Mouse (Mus musculus) kidney, adult 18-20 months (tissue): Measurements from ENCODE around the gene Lpcat4.
A peak's percentile ranks its signal among the peaks of the same experiment; 100 is the strongest.

Experiments
- DNase-seq: peaks from one replicate; pipeline ENCODE4 v3.0.0; 2021

Gene Lpcat4

GRCm38 (mm10) chr2:112239212-112239934 lies at the start of gene Lpcat4:
Gene Lpcat4 (plus strand): TSS chr2:112239468.
- peak; percentile 89 for DNase-seq

- DNase-seq: peak; percentile 20
Observed at GRCm38 (mm10) chr2:112196859-112197258, 42.4 kb upstream of the Lpcat4 start.

- no peak for DNase-seq
Observed at GRCm38 (mm10) chr2:112203056-112203455, 36.2 kb upstream of the Lpcat4 start.

- no peak for DNase-seq
Observed at GRCm38 (mm10) chr2:112210142-112210541, 29.1 kb upstream of the Lpcat4 start.

- DNase-seq: no peak
Observed at GRCm38 (mm10) chr2:112210699-112211098, 28.6 kb upstream of the Lpcat4 start.

- DNase-seq: no peak
Observed at GRCm38 (mm10) chr2:112215977-112216376, 23.3 kb upstream of the Lpcat4 start.

- DNase-seq: no peak
Observed at GRCm38 (mm10) chr2:112217614-112218013, 21.7 kb upstream of the Lpcat4 start.

GRCm38 (mm10) chr2:112220880-112221279 lies 18.4 kb upstream of the Lpcat4 start:
- no peak for DNase-seq

- DNase-seq: no peak
Observed at GRCm38 (mm10) chr2:112222607-112223006, 16.7 kb upstream of the Lpcat4 start.

GRCm38 (mm10) chr2:112224356-112224755 lies 14.9 kb upstream of the Lpcat4 start:
- DNase-seq: no peak

- DNase-seq: no peak
Observed at GRCm38 (mm10) chr2:112232623-112233022, 6.6 kb upstream of the Lpcat4 start.

GRCm38 (mm10) chr2:112236620-112237019 lies 2.6 kb upstream of the Lpcat4 start:
- DNase-seq: no peak

- no peak for DNase-seq
Observed at GRCm38 (mm10) chr2:112238006-112238405, 1.3 kb upstream of the Lpcat4 start.

- DNase-seq: peak; percentile 18
Observed at GRCm38 (mm10) chr2:112239935-112240721, 860 bp downstream of the Lpcat4 start.

GRCm38 (mm10) chr2:112241787-112242186 lies 2.5 kb downstream of the Lpcat4 start:
- DNase-seq: no peak

- no peak for DNase-seq
Observed at GRCm38 (mm10) chr2:112245307-112245706, 6.0 kb downstream of the Lpcat4 start.

GRCm38 (mm10) chr2:112246193-112246592 lies 6.9 kb downstream of the Lpcat4 start:
- DNase-seq: no peak

GRCm38 (mm10) chr2:112247323-112247722 lies 8.1 kb downstream of the Lpcat4 start:
- no peak for DNase-seq

- no peak for DNase-seq
Observed at GRCm38 (mm10) chr2:112249780-112250453, 10.6 kb downstream of the Lpcat4 start.

GRCm38 (mm10) chr2:112254675-112255515 lies 15.6 kb downstream of the Lpcat4 start:
- DNase-seq: no peak

GRCm38 (mm10) chr2:112259241-112259962 lies 20.1 kb downstream of the Lpcat4 start, which contains the start of gene Nutm1:
Gene Nutm1 (minus strand): TSS chr2:112259291.
- DNase-seq: no peak
